Mouse (Mus musculus): ENCODE results near the gene Eps15l1. TPM values are rescaled to one million over a fixed set of nuclear protein-coding genes. Genes with fewer than 3 reads are reported as not detected.

Eps15l1 gene
- polyA plus RNA-seq, 1 experiment from 2014 or later: 73.4 TPM

DNA sequence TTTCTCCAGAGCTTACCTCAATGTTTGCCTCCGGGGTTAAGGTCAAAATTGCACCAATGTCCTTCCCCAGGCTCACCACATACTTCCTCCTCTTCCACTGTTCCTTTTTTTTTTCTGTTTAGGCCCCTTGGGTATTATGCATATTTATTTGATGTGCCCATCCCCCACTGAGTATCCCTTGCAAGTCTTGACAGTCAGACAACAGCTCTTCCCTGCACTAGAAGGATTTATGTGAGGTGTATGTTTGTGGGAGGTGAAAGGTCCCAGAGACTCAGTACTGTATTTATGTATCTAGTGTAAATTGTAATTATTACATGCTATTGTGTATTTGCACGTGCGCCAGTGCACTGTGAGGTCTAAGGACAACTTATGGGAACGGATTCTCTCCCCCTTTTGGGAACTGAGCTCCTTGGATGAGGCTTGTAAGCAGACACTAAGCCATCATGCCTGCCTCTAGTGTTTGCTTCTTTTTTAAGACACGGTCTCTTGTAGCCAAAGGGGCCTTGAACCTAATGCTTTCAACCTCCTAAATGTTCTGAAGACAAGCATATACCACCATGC lies 103.4 kb downstream of the Eps15l1 start:
- 48% methylated on average over 5 of the region's 5 CpGs for WGBS
- H3K4me1 ChIP-seq (replicated peaks; ENCODE audit: control insufficient read depth, insufficient read depth, low read length): 0 out of 2 replicates have a peak, but pooled peaks cover 5% of the 10 kb centered on the region

GRCm38 (mm10) chr8:72316053-72316695 lies 105.1 kb downstream of the Eps15l1 start:
- 19% methylated on average over 10 of the region's 10 CpGs for WGBS
- H3K4me3 ChIP-seq (ENCODE audit: low read depth, low read length): no peak overlapping the region
- 0 out of 2 replicates have a peak, but pooled peaks cover 5% of the 10 kb centered on the region for H3K4me1 ChIP-seq (replicated peaks; ENCODE audit: control insufficient read depth, insufficient read depth, low read length)
- no peak overlapping the region for H3K9ac ChIP-seq (ENCODE audit: low read depth, low read length)
- no peak overlapping the region for H3K4me2 ChIP-seq (replicated peaks; ENCODE audit: low read depth, low read length)
- H3K27ac ChIP-seq (ENCODE audit: low read depth, low read length): no peak overlapping the region
- ATAC-seq (ENCODE audit: low FRiP score) (no peak), DNase-seq (ENCODE audit: low spot score) (peak; percentile 9)
- H3K27me3 ChIP-seq (ENCODE audit: control insufficient read depth, insufficient read depth, low read length): peaks cover 25% of the 10 kb centered on the region
- H3K9me3 ChIP-seq (ENCODE audit: control insufficient read depth, low read length): no peaks in the 10 kb centered on the region
- H3K36me3 ChIP-seq (ENCODE audit: control insufficient read depth, insufficient read depth, low read length): no peaks in the 10 kb centered on the region

More for the DNA sequence above, 103.4 kb downstream of the Eps15l1 start:
- Histone ChIP-seq H3K27me3 (ENCODE audit: control insufficient read depth, insufficient read depth, low read length) (peaks cover 31% of the 10 kb centered on the region), H3K36me3 (ENCODE audit: control insufficient read depth, insufficient read depth, low read length) (no peaks in the 10 kb centered on the region), H3K9ac (ENCODE audit: low read depth, low read length) (no peak overlapping the region), H3K4me2 (replicated peaks; ENCODE audit: low read depth, low read length) (no peak overlapping the region), H3K27ac (ENCODE audit: low read depth, low read length) (no peak overlapping the region), H3K4me3 (ENCODE audit: low read depth, low read length) (no peak overlapping the region), H3K9me3 (ENCODE audit: control insufficient read depth, low read length) (no peaks in the 10 kb centered on the region)
- no peak for ATAC-seq (ENCODE audit: low FRiP score)
- DNase-seq (ENCODE audit: low spot score): peak; percentile 18

- no peaks in the 10 kb centered on the region for H3K36me3 ChIP-seq (ENCODE audit: control insufficient read depth, insufficient read depth, low read length)
- no peaks in the 10 kb centered on the region for H3K4me1 ChIP-seq (replicated peaks; ENCODE audit: control insufficient read depth, insufficient read depth, low read length)
- no peaks in the 10 kb centered on the region for H3K27me3 ChIP-seq (ENCODE audit: control insufficient read depth, insufficient read depth, low read length)
- H3K9me3 ChIP-seq (ENCODE audit: control insufficient read depth, low read length): no peaks in the 10 kb centered on the region
- H3K4me3 ChIP-seq (ENCODE audit: low read depth, low read length): no peak overlapping the region
- H3K9ac ChIP-seq (ENCODE audit: low read depth, low read length): no peak overlapping the region
- no peak overlapping the region for H3K4me2 ChIP-seq (replicated peaks; ENCODE audit: low read depth, low read length)
- DNase-seq (ENCODE audit: low spot score): no peak
- ATAC-seq (ENCODE audit: low FRiP score): no peak
- no peak overlapping the region for H3K27ac ChIP-seq (ENCODE audit: low read depth, low read length)
- WGBS: 83% methylated on average over 3 of the region's 3 CpGs
These were observed 108.2 kb downstream of the Eps15l1 start for GRCm38 (mm10) chr8:72312926-72313518.

- Histone ChIP-seq H3K27ac (ENCODE audit: low read depth, low read length) (no peak overlapping the region), H3K4me1 (replicated peaks; ENCODE audit: control insufficient read depth, insufficient read depth, low read length) (no peaks in the 10 kb centered on the region), H3K36me3 (ENCODE audit: control insufficient read depth, insufficient read depth, low read length) (no peaks in the 10 kb centered on the region), H3K4me3 (ENCODE audit: low read depth, low read length) (no peak overlapping the region), H3K27me3 (ENCODE audit: control insufficient read depth, insufficient read depth, low read length) (no peaks in the 10 kb centered on the region), H3K9ac (ENCODE audit: low read depth, low read length) (no peak overlapping the region), H3K9me3 (ENCODE audit: control insufficient read depth, low read length) (no peaks in the 10 kb centered on the region), H3K4me2 (replicated peaks; ENCODE audit: low read depth, low read length) (no peak overlapping the region)
- no peak for DNase-seq (ENCODE audit: low spot score)
- 57% methylated on average over 8 of the region's 8 CpGs for WGBS
- ATAC-seq (ENCODE audit: low FRiP score): no peak
These were observed 110.3 kb downstream of the Eps15l1 start for GRCm38 (mm10) chr8:72310849-72311506.

- ATAC-seq (ENCODE audit: low FRiP score) (no peak), DNase-seq (ENCODE audit: low spot score) (no peak)
- no peaks in the 10 kb centered on the region for H3K36me3 ChIP-seq (ENCODE audit: control insufficient read depth, insufficient read depth, low read length)
- H3K27ac ChIP-seq (ENCODE audit: low read depth, low read length): no peak overlapping the region
- H3K9me3 ChIP-seq (ENCODE audit: control insufficient read depth, low read length): no peaks in the 10 kb centered on the region
- no peaks in the 10 kb centered on the region for H3K27me3 ChIP-seq (ENCODE audit: control insufficient read depth, insufficient read depth, low read length)
- no peak overlapping the region for H3K9ac ChIP-seq (ENCODE audit: low read depth, low read length)
- 75% methylated on average over 6 of the region's 6 CpGs for WGBS
- H3K4me3 ChIP-seq (ENCODE audit: low read depth, low read length): no peak overlapping the region
- no peaks in the 10 kb centered on the region for H3K4me1 ChIP-seq (replicated peaks; ENCODE audit: control insufficient read depth, insufficient read depth, low read length)
- no peak overlapping the region for H3K4me2 ChIP-seq (replicated peaks; ENCODE audit: low read depth, low read length)
These were observed 113.0 kb downstream of the Eps15l1 start for GRCm38 (mm10) chr8:72308276-72308675.

- H3K9ac ChIP-seq (ENCODE audit: low read depth, low read length): no peak overlapping the region
- no peak for ATAC-seq (ENCODE audit: low FRiP score)
- no peak overlapping the region for H3K27ac ChIP-seq (ENCODE audit: low read depth, low read length)
- H3K4me1 ChIP-seq (replicated peaks; ENCODE audit: control insufficient read depth, insufficient read depth, low read length): no peaks in the 10 kb centered on the region
- DNase-seq (ENCODE audit: low spot score): no peak
- H3K27me3 ChIP-seq (ENCODE audit: control insufficient read depth, insufficient read depth, low read length): no peaks in the 10 kb centered on the region
- no peak overlapping the region for H3K4me3 ChIP-seq (ENCODE audit: low read depth, low read length)
- no peak overlapping the region for H3K4me2 ChIP-seq (replicated peaks; ENCODE audit: low read depth, low read length)
- H3K36me3 ChIP-seq (ENCODE audit: control insufficient read depth, insufficient read depth, low read length): no peaks in the 10 kb centered on the region
- H3K9me3 ChIP-seq (ENCODE audit: control insufficient read depth, low read length): no peaks in the 10 kb centered on the region
- WGBS: 93% methylated on average over 5 of the region's 5 CpGs
These were observed 114.3 kb downstream of the Eps15l1 start for GRCm38 (mm10) chr8:72306913-72307312.

DNA sequence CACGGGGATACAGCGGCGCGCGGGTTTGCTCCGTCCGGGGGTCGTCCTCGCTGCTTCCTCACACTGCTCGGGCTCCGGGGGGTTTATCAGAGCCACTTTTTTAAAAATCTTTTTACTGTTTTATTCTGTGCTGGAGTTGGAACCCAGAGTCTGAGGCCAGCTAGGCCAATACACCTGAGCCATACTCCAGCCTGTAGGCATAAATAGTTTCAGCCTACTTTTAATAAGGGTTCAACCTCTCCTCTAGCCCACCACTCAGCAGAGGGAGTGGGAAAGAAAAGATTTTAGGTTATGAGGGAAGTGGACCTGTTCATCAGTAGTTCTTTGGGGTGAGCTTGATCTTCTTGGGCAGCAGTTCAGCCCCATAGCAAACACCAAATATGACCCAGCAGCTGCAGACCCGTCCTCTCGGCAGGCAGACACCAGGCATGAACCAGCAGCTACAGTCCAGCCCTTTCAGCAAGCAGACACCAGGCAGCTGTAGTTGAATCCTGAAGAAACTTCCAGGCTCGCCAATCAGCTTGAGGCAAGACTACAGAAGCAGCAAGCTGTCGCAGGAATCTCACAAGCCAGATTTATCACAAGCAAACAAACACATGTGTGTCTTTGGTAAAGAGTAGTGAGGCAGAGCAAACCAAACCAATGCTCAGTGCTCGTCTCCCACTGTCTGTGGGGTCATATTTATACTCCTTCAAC lies 115.9 kb downstream of the Eps15l1 start, which contains the start of gene Gm10282:
Gene Gm10282 (minus strand): TSS at position 51 of the 696 bp plus-strand sequence.
- no peak for ATAC-seq (ENCODE audit: low FRiP score)
- no peaks in the 10 kb centered on the region for H3K9me3 ChIP-seq (ENCODE audit: control insufficient read depth, low read length)
- no peak for DNase-seq (ENCODE audit: low spot score)
- no peaks in the 10 kb centered on the region for H3K36me3 ChIP-seq (ENCODE audit: control insufficient read depth, insufficient read depth, low read length)
- WGBS: 75% methylated on average over 14 of the region's 16 CpGs
- H3K27ac ChIP-seq (ENCODE audit: low read depth, low read length): no peak within 1 kb of the TSS
- no peak within 1 kb of the TSS for H3K4me2 ChIP-seq (replicated peaks; ENCODE audit: low read depth, low read length)
- no peaks in the 10 kb centered on the region for H3K4me1 ChIP-seq (replicated peaks; ENCODE audit: control insufficient read depth, insufficient read depth, low read length)
- no peaks in the 10 kb centered on the region for H3K27me3 ChIP-seq (ENCODE audit: control insufficient read depth, insufficient read depth, low read length)
- no peak within 1 kb of the TSS for H3K9ac ChIP-seq (ENCODE audit: low read depth, low read length)
- H3K4me3 ChIP-seq (ENCODE audit: low read depth, low read length): no peak within 1 kb of the TSS

GRCm38 (mm10) chr8:72303633-72304032 lies 117.6 kb downstream of the Eps15l1 start:
- no peak overlapping the region for H3K27ac ChIP-seq (ENCODE audit: low read depth, low read length)
- H3K4me2 ChIP-seq (replicated peaks; ENCODE audit: low read depth, low read length): no peak overlapping the region
- no peaks in the 10 kb centered on the region for H3K4me1 ChIP-seq (replicated peaks; ENCODE audit: control insufficient read depth, insufficient read depth, low read length)
- 73% methylated on average over 8 of the region's 8 CpGs for WGBS
- H3K36me3 ChIP-seq (ENCODE audit: control insufficient read depth, insufficient read depth, low read length): no peaks in the 10 kb centered on the region
- H3K9ac ChIP-seq (ENCODE audit: low read depth, low read length): no peak overlapping the region
- H3K27me3 ChIP-seq (ENCODE audit: control insufficient read depth, insufficient read depth, low read length): no peaks in the 10 kb centered on the region
- DNase-seq (ENCODE audit: low spot score) (no peak), ATAC-seq (ENCODE audit: low FRiP score) (no peak)
- no peak overlapping the region for H3K4me3 ChIP-seq (ENCODE audit: low read depth, low read length)
- no peaks in the 10 kb centered on the region for H3K9me3 ChIP-seq (ENCODE audit: control insufficient read depth, low read length)

Data from hindbrain, embryonic 11.5 days (tissue).